Mouse (Mus musculus) intestine, embryonic 16.5 days (tissue): ENCODE results near the gene Aak1. TPM values are rescaled to one million over a fixed set of nuclear protein-coding genes. Genes with fewer than 3 reads are reported as not detected.

Experiments
- ATAC-seq: fragments of 200-750 bp; cut with Nextera tagmentation; 2 replicates; pipeline ENCODE4 v1.8.0; 2017; ENCODE audit warnings: moderate TSS enrichment, moderate library complexity
- H3K27ac ChIP-seq: fragments of 300-500 bp; sonication (generic); 2 replicates; pipeline ENCODE4 v1.5.1; 2014; ENCODE audit warnings: mild to moderate bottlenecking, low read length
- H3K27me3 ChIP-seq: fragments of 300-500 bp; sonication (generic); replicated peaks from 2 replicates; pipeline ENCODE4 v1.6.1; 2014; ENCODE audit warnings: low read length, control low read depth, mixed read lengths; ENCODE audit not compliant: control insufficient read depth, insufficient read depth
- H3K36me3 ChIP-seq: fragments of 300-500 bp; sonication (generic); 2 replicates; pipeline ENCODE4 v1.6.1; 2014; ENCODE audit warnings: low read length, control low read depth; ENCODE audit not compliant: control insufficient read depth, insufficient read depth
- H3K4me1 ChIP-seq: fragments of 300-500 bp; sonication (generic); 2 replicates; pipeline ENCODE4 v1.6.1; 2014; ENCODE audit warnings: low read length, control low read depth, mixed read lengths; ENCODE audit not compliant: control insufficient read depth, insufficient read depth
- H3K4me2 ChIP-seq: fragments of 300-500 bp; sonication (generic); 2 replicates; pipeline ENCODE4 v1.6.1; 2014; ENCODE audit warnings: low read depth, low read length, control low read depth
- H3K4me3 ChIP-seq: fragments of 300-500 bp; sonication (generic); 2 replicates; pipeline ENCODE4 v1.5.1; 2014; ENCODE audit warnings: mild to moderate bottlenecking, low read length
- H3K9ac ChIP-seq: fragments of 300-500 bp; sonication (generic); 2 replicates; pipeline ENCODE4 v1.6.1; 2014; ENCODE audit warnings: low read depth, low read length
- H3K9me3 ChIP-seq: fragments of 300-500 bp; sonication (generic); 2 replicates; pipeline ENCODE4 v1.6.1; 2016; ENCODE audit warnings: low read length, control low read depth; ENCODE audit not compliant: control insufficient read depth
- WGBS: fragments of 180-500 bp; shearing (Covaris S2); extraction: QIAGEN DNeasy Blood & Tissue Kit; methylation state at CpG from one replicate; pipeline ENCODE4 v1.1.7; 2014; 5-methylcytosine and 5-hydroxymethylcytosine counted together
- polyA plus RNA-seq: library from polyadenylated mRNA; unstranded; fragments of >200 nt; fragmentation: Nextera tagmentation; extraction: Ambion mirVana; gene quantifications from 2 replicates; pipeline ENCODE4 v1.2.1, GENCODE M21; 2015

Aak1 gene
- polyA plus RNA-seq, 1 experiment from 2014 or later = 7.0 TPM

GRCm38 (mm10) chr6:86816586-86816985 is 32.7 kb upstream of the Aak1 start:
- Histone ChIP-seq H3K4me1 (peaks cover 4% of the 10 kb centered on the region; the same call in 1 of the 2 replicates), H3K36me3 (no peaks in the 10 kb centered on the region), H3K9ac (no peak overlapping the region), H3K27me3 (no peaks in the 10 kb centered on the region), H3K4me3 (no peak overlapping the region), H3K4me2 (no peak overlapping the region), H3K27ac (no peak overlapping the region), H3K9me3 (no peaks in the 10 kb centered on the region)
- 28% methylated on average over 8 of the region's 8 CpGs for WGBS
- ATAC-seq = no peak

DNA sequence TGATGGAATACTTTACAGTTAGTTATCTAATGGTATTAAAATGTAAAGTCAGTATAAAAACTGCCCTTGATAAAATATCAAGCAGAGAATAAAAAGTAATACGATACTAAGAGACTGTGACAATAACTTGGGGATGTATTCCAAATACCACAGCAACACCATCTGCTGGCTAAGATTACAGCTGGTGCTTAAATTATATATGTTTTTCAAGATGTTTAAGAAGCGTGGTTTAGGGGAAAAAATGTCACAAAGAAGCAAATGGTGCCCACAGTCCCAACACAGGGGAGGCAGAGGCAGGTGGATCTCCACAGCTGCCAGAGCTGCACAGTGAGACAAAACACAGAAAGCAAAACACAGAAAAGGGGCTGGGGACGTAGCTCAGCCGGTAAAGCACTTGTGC is 30.4 kb upstream of the Aak1 start:
- ATAC-seq = no peak
- H3K36me3 ChIP-seq = no peaks in the 10 kb centered on the region
- 72% methylated on average over 4 of the region's 4 CpGs for WGBS
- H3K27ac ChIP-seq = no peak overlapping the region
- no peaks in the 10 kb centered on the region for H3K9me3 ChIP-seq
- H3K9ac ChIP-seq = no peak overlapping the region
- H3K4me3 ChIP-seq = no peak overlapping the region
- peaks cover 11% of the 10 kb centered on the region for H3K4me1 ChIP-seq
- H3K4me2 ChIP-seq = no peak overlapping the region
- H3K27me3 ChIP-seq = no peaks in the 10 kb centered on the region; the same call in 1 of the 2 replicates

DNA sequence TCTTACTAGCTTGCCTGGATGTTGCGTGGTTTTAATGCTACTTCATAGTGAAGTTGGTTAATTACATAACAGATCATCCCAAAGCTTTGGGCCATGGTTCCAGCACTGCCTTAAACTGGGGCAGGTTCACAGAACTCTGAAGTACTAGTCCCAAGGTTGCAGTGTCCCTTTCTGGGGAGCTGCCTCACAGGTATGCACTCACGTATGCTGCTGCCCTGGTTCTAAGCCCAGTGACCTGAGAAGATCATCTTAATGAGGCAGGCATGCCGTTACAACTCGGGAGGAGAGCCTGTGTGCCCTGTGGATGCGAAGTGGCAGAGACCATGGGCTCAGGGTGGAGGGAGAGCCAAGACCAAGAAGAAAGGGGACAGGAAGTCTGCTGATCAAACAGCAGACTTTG is 29.4 kb upstream of the Aak1 start:
- WGBS = 79% methylated on average over 5 of the region's 5 CpGs
- Histone ChIP-seq H3K4me2 (no peak overlapping the region), H3K9me3 (no peaks in the 10 kb centered on the region), H3K9ac (no peak overlapping the region), H3K27ac (no peak overlapping the region), H3K4me1 (peaks cover 11% of the 10 kb centered on the region), H3K27me3 (no peaks in the 10 kb centered on the region; the same call in 1 of the 2 replicates), H3K36me3 (no peaks in the 10 kb centered on the region), H3K4me3 (no peak overlapping the region)
- ATAC-seq = no peak

GRCm38 (mm10) chr6:86820690-86821089 is 28.6 kb upstream of the Aak1 start:
- Histone ChIP-seq H3K27ac (no peak overlapping the region), H3K36me3 (no peaks in the 10 kb centered on the region), H3K9ac (no peak overlapping the region), H3K27me3 (no peaks in the 10 kb centered on the region; the same call in 1 of the 2 replicates), H3K4me3 (no peak overlapping the region), H3K4me2 (no peak overlapping the region), H3K9me3 (no peaks in the 10 kb centered on the region), H3K4me1 (peaks cover 8% of the 10 kb centered on the region)
- 64% methylated on average over 7 of the region's 7 CpGs for WGBS
- no peak for ATAC-seq

GRCm38 (mm10) chr6:86822285-86823050 is 26.8 kb upstream of the Aak1 start:
- 5% methylated on average over 19 of the region's 19 CpGs for WGBS
- H3K27me3 ChIP-seq = no peaks in the 10 kb centered on the region; the same call in 1 of the 2 replicates
- H3K9me3 ChIP-seq = no peaks in the 10 kb centered on the region
- peaks cover 8% of the 10 kb centered on the region; the same call in 1 of the 2 replicates for H3K4me1 ChIP-seq
- H3K27ac ChIP-seq = no peak overlapping the region
- H3K36me3 ChIP-seq = no peaks in the 10 kb centered on the region
- H3K9ac ChIP-seq = peak overlapping the region; percentile 49
- peak overlapping the region; percentile 45 for H3K4me2 ChIP-seq
- ATAC-seq = peak; percentile 58
- H3K4me3 ChIP-seq = peak overlapping the region; percentile 28

DNA sequence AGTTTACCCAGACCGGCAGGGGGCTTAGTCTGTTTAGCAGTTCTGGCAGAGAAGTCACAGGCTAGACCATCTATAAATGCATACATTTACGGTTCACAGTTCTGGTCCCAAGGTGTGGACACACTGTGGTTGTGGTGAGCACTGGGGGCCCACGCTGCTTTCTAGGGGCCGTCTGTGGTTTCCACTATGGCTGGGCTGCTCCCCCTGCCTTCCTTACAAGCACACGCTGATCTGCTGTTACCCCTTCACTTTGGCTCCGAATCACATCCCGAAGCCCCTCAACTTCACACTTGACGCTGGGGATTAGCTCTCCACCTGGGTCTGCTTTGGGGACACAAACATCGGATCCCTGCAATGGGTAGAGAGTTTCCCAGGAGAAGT is 26.3 kb upstream of the Aak1 start:
- H3K27ac ChIP-seq = no peak overlapping the region
- peaks cover 8% of the 10 kb centered on the region; the same call in 1 of the 2 replicates for H3K4me1 ChIP-seq
- no peaks in the 10 kb centered on the region for H3K36me3 ChIP-seq
- no peaks in the 10 kb centered on the region; the same call in 1 of the 2 replicates for H3K27me3 ChIP-seq
- 31% methylated on average over 9 of the region's 9 CpGs for WGBS
- H3K9me3 ChIP-seq = no peaks in the 10 kb centered on the region
- ATAC-seq = no peak
- 0 out of 2 replicates have a peak overlapping the region, but pooled peaks have one; percentile 49 for H3K9ac ChIP-seq
- H3K4me3 ChIP-seq = no peak overlapping the region
- no peak overlapping the region for H3K4me2 ChIP-seq

DNA sequence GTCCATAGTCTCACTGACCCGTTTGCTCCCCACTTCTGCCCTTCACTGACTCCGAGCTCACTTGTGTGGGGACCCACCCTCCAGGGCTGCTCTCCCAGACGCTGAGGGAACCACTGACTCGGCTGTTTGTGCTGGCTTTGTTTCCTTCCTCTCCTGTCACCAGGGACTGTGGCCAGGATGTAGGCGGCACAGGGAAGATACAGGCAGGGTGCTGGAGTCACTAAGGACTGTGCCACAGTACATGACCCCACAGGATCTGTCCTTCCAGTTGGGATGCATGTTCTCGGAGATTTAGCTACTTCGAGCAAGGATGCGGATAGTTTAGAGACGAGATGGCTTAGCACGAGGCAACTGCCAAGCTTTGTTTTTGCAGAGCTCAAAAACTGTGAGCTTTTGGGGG is 25.5 kb upstream of the Aak1 start:
- no peak overlapping the region for H3K9ac ChIP-seq
- no peaks in the 10 kb centered on the region; the same call in 1 of the 2 replicates for H3K27me3 ChIP-seq
- no peaks in the 10 kb centered on the region for H3K36me3 ChIP-seq
- no peak overlapping the region for H3K4me3 ChIP-seq
- ATAC-seq = no peak
- H3K4me2 ChIP-seq = no peak overlapping the region
- WGBS = 42% methylated on average over 10 of the region's 10 CpGs
- no peak overlapping the region for H3K27ac ChIP-seq
- no peaks in the 10 kb centered on the region for H3K9me3 ChIP-seq
- H3K4me1 ChIP-seq = peaks cover 8% of the 10 kb centered on the region; the same call in 1 of the 2 replicates

- Histone ChIP-seq H3K27ac (no peak overlapping the region), H3K4me2 (no peak overlapping the region), H3K4me1 (peaks cover 8% of the 10 kb centered on the region; the same call in 1 of the 2 replicates), H3K4me3 (no peak overlapping the region), H3K36me3 (no peaks in the 10 kb centered on the region), H3K27me3 (no peaks in the 10 kb centered on the region; the same call in 1 of the 2 replicates), H3K9me3 (no peaks in the 10 kb centered on the region), H3K9ac (no peak overlapping the region)
- no peak for ATAC-seq
- WGBS = 91% methylated on average over 7 of the region's 7 CpGs
These were observed 24.9 kb upstream of the Aak1 start for GRCm38 (mm10) chr6:86824401-86824800.

GRCm38 (mm10) chr6:86827432-86827831 is 21.9 kb upstream of the Aak1 start:
- no peaks in the 10 kb centered on the region; the same call in 1 of the 2 replicates for H3K27me3 ChIP-seq
- H3K4me2 ChIP-seq = no peak overlapping the region
- H3K4me3 ChIP-seq = no peak overlapping the region
- no peak overlapping the region for H3K9ac ChIP-seq
- no peak overlapping the region for H3K27ac ChIP-seq
- no peaks in the 10 kb centered on the region for H3K9me3 ChIP-seq
- no peaks in the 10 kb centered on the region for H3K36me3 ChIP-seq
- WGBS = 88% methylated on average over 2 of the region's 2 CpGs
- no peak for ATAC-seq
- peaks cover 6% of the 10 kb centered on the region; the same call in 1 of the 2 replicates for H3K4me1 ChIP-seq
